Mouse (Mus musculus) liver, adult 2 months (tissue): Measurements from ENCODE around the gene Hoga1. TPM values are rescaled to one million over a fixed set of nuclear protein-coding genes. Genes with fewer than 3 reads are reported as not detected.

Experiments
- DNase-seq: peaks from one replicate; pipeline ENCODE4 v3.0.0-alpha.2; 2011; ENCODE audit warnings: low read depth, low spot score; ENCODE audit errors: extremely low read depth
- H3K27ac ChIP-seq: fragments of 200-500 bp; replicated peaks from 2 replicates; pipeline ENCODE4 v1.5.1; 2012; ENCODE audit warnings: low read depth, mild to moderate bottlenecking, control low read depth, inconsistent platforms, low read length; ENCODE audit not compliant: insufficient read depth
- H3K27me3 ChIP-seq: fragments of 200-500 bp; 2 replicates; pipeline ENCODE4 v1.6.1; 2012; ENCODE audit warnings: mild to moderate bottlenecking, moderate library complexity, low read length, inconsistent platforms; ENCODE audit not compliant: control insufficient read depth, insufficient read depth
- H3K36me3 ChIP-seq: fragments of 200-500 bp; 2 replicates; pipeline ENCODE4 v1.6.1; 2012; ENCODE audit warnings: low read length, inconsistent platforms; ENCODE audit not compliant: control insufficient read depth, insufficient read depth
- H3K4me1 ChIP-seq: fragments of 200-500 bp; 2 replicates; pipeline ENCODE4 v1.6.1; 2011; ENCODE audit warnings: low read length; ENCODE audit not compliant: control insufficient read depth, insufficient read depth
- H3K4me3 ChIP-seq: fragments of 200-500 bp; 2 replicates; pipeline ENCODE4 v1.5.1; 2011; ENCODE audit warnings: low read depth, mild to moderate bottlenecking, control low read depth, low read length, moderate library complexity; ENCODE audit not compliant: insufficient read depth
- H3K79me2 ChIP-seq: fragments of 200-500 bp; 2 replicates; pipeline ENCODE4 v1.6.1; 2012; ENCODE audit warnings: inconsistent platforms, mild to moderate bottlenecking, low read length, moderate library complexity; ENCODE audit not compliant: control insufficient read depth, insufficient read depth
- H3K9ac ChIP-seq: fragments of 200-500 bp; 2 replicates; pipeline ENCODE4 v1.6.1; 2012; ENCODE audit warnings: low read depth, mild to moderate bottlenecking, control low read depth, inconsistent platforms, low read length
- CTCF ChIP-seq: fragments of 200-500 bp; IDR thresholded peaks from 2 replicates; pipeline ENCODE4 v1.5.1; 2011; ENCODE audit warnings: low read depth, low read length, control low read depth
- POLR2A ChIP-seq: fragments of 200-500 bp; IDR thresholded peaks from 2 replicates; pipeline ENCODE4 v1.6.1; 2011; ENCODE audit warnings: low read length, control low read depth; ENCODE audit not compliant: insufficient read depth; ENCODE audit errors: extremely low read depth
- WGBS: fragments of 180-500 bp; shearing (Covaris S2); methylation state at CpG from one replicate; pipeline ENCODE4 v1.1.7; 2018; 5-methylcytosine and 5-hydroxymethylcytosine counted together
- polyA plus RNA-seq: library from polyadenylated mRNA; depleted of rRNA; stranded (reverse); fragments of >200 nt; gene quantifications from 2 replicates; pipeline ENCODE4 v1.2.3, GENCODE M21; 2012
- total RNA-seq: library from RNA; depleted of rRNA; stranded (reverse); fragments of >200 nt; gene quantifications from 2 replicates; pipeline ENCODE4 v1.2.3, GENCODE M21; 2014

The Hoga1 gene
- total and polyA plus RNA-seq, 2 experiments: 128 to 290 TPM

GRCm38 (mm10) chr19:42086166-42086565, 40.8 kb downstream of the Hoga1 start, which contains the start of gene Morn4:
TSS of gene Morn4 (minus strand) at chr19:42086357.
- Histone ChIP-seq H3K79me2 (peaks cover 7% of the 10 kb centered on the region; the same call in 1 of the 2 replicates), H3K4me3 (peak within 1 kb of the TSS; percentile 46), H3K9ac (no peak within 1 kb of the TSS), H3K36me3 (no peaks in the 10 kb centered on the region), H3K27ac (no peak within 1 kb of the TSS), H3K4me1 (peaks cover 3% of the 10 kb centered on the region; the same call in 1 of the 2 replicates), H3K27me3 (peaks cover 7% of the 10 kb centered on the region)
- TF ChIP-seq POLR2A (no peak), CTCF (no peak)
- DNase-seq: no peak
- 9% methylated on average over 21 of the region's 21 CpGs for WGBS

DNA sequence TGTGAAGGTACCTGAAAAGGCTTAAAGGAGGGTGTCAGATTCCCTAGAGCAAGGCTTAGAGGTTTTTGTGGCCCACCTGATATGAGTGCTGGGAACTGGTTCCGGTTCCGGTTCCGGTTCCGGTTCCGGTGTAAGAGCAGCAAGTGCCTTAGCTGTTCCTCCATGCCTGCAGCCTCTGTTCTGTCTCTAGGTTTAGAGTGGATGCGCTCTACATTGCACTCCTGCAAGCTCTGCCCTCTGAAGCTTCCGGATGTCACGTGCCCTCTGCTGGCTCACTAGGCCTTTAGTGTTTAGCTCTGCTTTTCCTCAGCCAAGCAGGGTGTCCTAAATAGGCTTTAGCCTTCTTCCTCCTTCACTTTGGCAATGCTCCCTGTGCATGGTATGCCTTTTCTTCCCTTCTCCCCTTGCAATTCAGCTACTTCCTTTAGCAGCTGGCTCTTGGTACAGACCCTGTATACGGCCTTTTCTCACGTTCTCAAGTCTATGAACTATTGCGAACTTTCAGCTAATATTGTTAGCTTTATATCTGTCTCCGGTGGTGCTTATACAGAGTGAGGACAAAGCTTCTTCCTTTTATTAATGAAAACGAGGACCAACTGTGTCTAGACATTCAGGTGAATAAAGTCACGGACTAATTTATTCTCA, 43.8 kb downstream of the Hoga1 start:
- Histone ChIP-seq H3K36me3 (peaks cover 4% of the 10 kb centered on the region; the same call in 1 of the 2 replicates), H3K4me1 (peaks cover 9% of the 10 kb centered on the region), H3K9ac (0 out of 2 replicates have a peak overlapping the region, but pooled peaks have one; percentile 31), H3K4me3 (no peak overlapping the region), H3K27ac (peak overlapping the region; percentile 77), H3K27me3 (peaks cover 7% of the 10 kb centered on the region), H3K79me2 (peaks cover 27% of the 10 kb centered on the region; the same call in 1 of the 2 replicates)
- 22% methylated on average over 14 of the region's 14 CpGs for WGBS
- TF ChIP-seq CTCF (no peak), POLR2A (no peak)
- DNase-seq: peak; percentile 88

GRCm38 (mm10) chr19:42089748-42090595, 44.6 kb downstream of the Hoga1 start, which contains the start of gene Pi4k2a:
TSS of gene Pi4k2a (plus strand) at chr19:42090470.
- Histone ChIP-seq H3K27ac (peak within 1 kb of the TSS; percentile 77), H3K27me3 (peaks cover 7% of the 10 kb centered on the region), H3K9ac (peak within 1 kb of the TSS; percentile 90), H3K36me3 (peaks cover 4% of the 10 kb centered on the region; the same call in 1 of the 2 replicates), H3K4me3 (peak within 1 kb of the TSS; percentile 79), H3K4me1 (peaks cover 9% of the 10 kb centered on the region), H3K79me2 (peaks cover 30% of the 10 kb centered on the region)
- peak; percentile 92 for TF ChIP-seq POLR2A
- no peak for TF ChIP-seq CTCF
- WGBS: under 1% methylated on average over 55 of the region's 55 CpGs
- DNase-seq: peak; percentile 99

DNA sequence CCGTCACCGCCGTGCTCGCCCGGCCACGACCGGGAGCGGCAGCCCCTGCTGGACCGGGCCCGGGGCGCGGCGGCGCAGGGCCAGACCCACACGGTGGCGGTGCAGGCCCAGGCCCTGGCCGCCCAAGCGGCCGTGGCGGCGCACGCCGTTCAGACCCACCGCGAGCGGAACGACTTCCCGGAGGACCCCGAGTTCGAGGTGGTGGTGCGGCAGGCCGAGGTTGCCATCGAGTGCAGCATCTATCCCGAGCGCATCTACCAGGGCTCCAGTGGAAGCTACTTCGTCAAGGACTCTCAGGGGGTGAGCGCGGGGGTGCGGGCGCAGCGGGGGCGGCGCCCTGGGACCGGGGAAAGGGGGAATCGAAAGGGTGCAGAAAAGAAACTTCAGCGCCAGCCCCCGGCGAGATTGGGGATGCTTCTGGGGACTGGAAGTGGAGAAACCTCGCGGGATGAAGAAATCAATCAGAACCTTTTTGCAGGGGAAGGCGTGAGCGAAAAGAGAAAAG, 45.3 kb downstream of the Hoga1 start:
- Histone ChIP-seq H3K4me1 (peaks cover 9% of the 10 kb centered on the region), H3K27me3 (peaks cover 5% of the 10 kb centered on the region), H3K79me2 (peaks cover 30% of the 10 kb centered on the region), H3K36me3 (peaks cover 7% of the 10 kb centered on the region), H3K9ac (peak overlapping the region; percentile 90), H3K4me3 (peak overlapping the region; percentile 79), H3K27ac (peak overlapping the region; percentile 68)
- peak; percentile 39 for DNase-seq
- WGBS: under 1% methylated on average over 52 of the region's 52 CpGs
- TF ChIP-seq CTCF (no peak), POLR2A (no peak)

GRCm38 (mm10) chr19:42099406-42099805, 54.0 kb downstream of the Hoga1 start:
- Histone ChIP-seq H3K4me3 (no peak overlapping the region), H3K4me1 (peaks cover 10% of the 10 kb centered on the region; the same call in 1 of the 2 replicates), H3K27ac (no peak overlapping the region), H3K36me3 (peaks cover 19% of the 10 kb centered on the region), H3K79me2 (peaks cover 17% of the 10 kb centered on the region), H3K9ac (no peak overlapping the region), H3K27me3 (no peaks in the 10 kb centered on the region)
- no peak for DNase-seq
- WGBS: 62% methylated on average over 3 of the region's 3 CpGs
- TF ChIP-seq CTCF: no peak
- no peak for TF ChIP-seq POLR2A
